Mouse (Mus musculus): ENCODE measurements around the gene Snap23.

- no peak for TF ChIP-seq CTCF (conservative IDR thresholded peaks at IDR 0.05; ENCODE audit: low read length)
- TF ChIP-seq NANOG (IDR thresholded peaks at IDR 0.05; ENCODE audit: borderline replicate concordance, low read length): no peak
- TF ChIP-seq POU5F1 (IDR thresholded peaks at IDR 0.05; ENCODE audit: borderline replicate concordance, low read length): no peak
These were observed 36.2 kb upstream of the Snap23 start for GRCm38 (mm10) chr2:120531223-120531622.
